Mouse (Mus musculus): ENCODE results near the gene Fam71e2.

GRCm38 (mm10) chr7:4743354-4743753 lies 27.7 kb downstream of the Fam71e2 start:
- no peak for TF ChIP-seq MAX (IDR thresholded peaks at IDR 0.05)
- TF ChIP-seq CTCF (IDR thresholded peaks at IDR 0.05; ENCODE audit: control insufficient read depth, insufficient read depth, insufficient read length) = no peak
- TF ChIP-seq USF1 (IDR thresholded peaks at IDR 0.05; ENCODE audit: low read depth) = no peak
- TF ChIP-seq MYOG (IDR thresholded peaks at IDR 0.05; ENCODE audit: control insufficient read depth, extremely low read depth, insufficient read length) = no peak
- no peak for TF ChIP-seq CEBPB (IDR thresholded peaks at IDR 0.05; ENCODE audit: low read depth)
